Mouse (Mus musculus) small intestine, adult 2 months (tissue): ENCODE results near the gene Wasf1. TPM values are rescaled to one million over a fixed set of nuclear protein-coding genes. Genes with fewer than 3 reads are reported as not detected.

Experiments used
- H3K27ac ChIP-seq: fragments of 200-500 bp; 2 replicates; pipeline ENCODE4 v1.5.1; 2012; ENCODE audit warnings: low read depth, low read length, control low read depth, inconsistent platforms; ENCODE audit not compliant: insufficient read depth
- H3K27me3 ChIP-seq: fragments of 200-500 bp; 2 replicates; pipeline ENCODE4 v1.6.1; 2012; ENCODE audit warnings: mild to moderate bottlenecking, moderate library complexity, low read length, inconsistent platforms; ENCODE audit not compliant: control insufficient read depth, insufficient read depth
- H3K36me3 ChIP-seq: fragments of 200-500 bp; 2 replicates; pipeline ENCODE4 v1.6.1; 2012; ENCODE audit warnings: mild to moderate bottlenecking, low read length, control low read depth, inconsistent platforms; ENCODE audit not compliant: control insufficient read depth, insufficient read depth
- H3K4me1 ChIP-seq: fragments of 200-500 bp; 2 replicates; pipeline ENCODE4 v1.6.1; 2012; ENCODE audit warnings: low read length, inconsistent platforms, mixed read lengths; ENCODE audit not compliant: control insufficient read depth, insufficient read depth, insufficient read length
- H3K4me3 ChIP-seq: fragments of 200-500 bp; 2 replicates; pipeline ENCODE4 v1.5.1; 2012; ENCODE audit warnings: low read depth, mild to moderate bottlenecking, control low read depth, inconsistent platforms, low read length, moderate library complexity
- CTCF ChIP-seq: fragments of 200-500 bp; IDR thresholded peaks from 2 replicates; pipeline ENCODE4 v1.5.1; 2012; ENCODE audit warnings: low read depth, mild to moderate bottlenecking, control low read depth, inconsistent platforms, low read length, moderate library complexity, mixed read lengths; ENCODE audit not compliant: insufficient replicate concordance, insufficient read length; ENCODE audit errors: extremely low read depth
- POLR2A ChIP-seq: fragments of 200-500 bp; IDR thresholded peaks from 2 replicates; pipeline ENCODE4 v1.6.1; 2012; ENCODE audit warnings: low read depth, mild to moderate bottlenecking, control low read depth, inconsistent platforms, low read length, moderate library complexity
- WGBS: fragments of 180-500 bp; shearing (Covaris S2); methylation state at CpG from one replicate; pipeline ENCODE4 v1.1.7; 2018; 5-methylcytosine and 5-hydroxymethylcytosine counted together
- polyA plus RNA-seq: library from polyadenylated mRNA; depleted of rRNA; stranded (reverse); fragments of >200 nt; gene quantifications from 2 replicates; pipeline ENCODE4 v1.2.3, GENCODE M21; 2012

Gene Wasf1
- polyA plus RNA-seq, 1 experiment = 0.87 TPM

GRCm38 (mm10) chr10:40851138-40851537, 32.1 kb upstream of the Wasf1 start:
- H3K4me1 ChIP-seq = no peaks in the 10 kb centered on the region
- no peak overlapping the region for H3K27ac ChIP-seq
- H3K36me3 ChIP-seq = peaks cover 31% of the 10 kb centered on the region
- TF ChIP-seq POLR2A (no peak), CTCF (no peak)
- H3K27me3 ChIP-seq = no peaks in the 10 kb centered on the region
- H3K4me3 ChIP-seq = no peak overlapping the region

GRCm38 (mm10) chr10:40855616-40856015, 27.7 kb upstream of the Wasf1 start:
- Histone ChIP-seq H3K27me3 (no peaks in the 10 kb centered on the region), H3K27ac (no peak overlapping the region), H3K36me3 (peaks cover 14% of the 10 kb centered on the region), H3K4me3 (no peak overlapping the region), H3K4me1 (no peaks in the 10 kb centered on the region)
- TF ChIP-seq CTCF (no peak), POLR2A (no peak)
- WGBS = 67% methylated on average over 2 of the region's 2 CpGs

GRCm38 (mm10) chr10:40856703-40857102, 26.6 kb upstream of the Wasf1 start:
- peaks cover 14% of the 10 kb centered on the region for H3K36me3 ChIP-seq
- H3K27ac ChIP-seq = no peak overlapping the region
- 91% methylated on average over 7 of the region's 7 CpGs for WGBS
- no peaks in the 10 kb centered on the region for H3K4me1 ChIP-seq
- no peak overlapping the region for H3K4me3 ChIP-seq
- no peaks in the 10 kb centered on the region for H3K27me3 ChIP-seq
- TF ChIP-seq CTCF (no peak), POLR2A (no peak)

GRCm38 (mm10) chr10:40857599-40857998, 25.7 kb upstream of the Wasf1 start:
- WGBS = 59% methylated on average over 8 of the region's 8 CpGs
- H3K36me3 ChIP-seq = peaks cover 11% of the 10 kb centered on the region
- TF ChIP-seq POLR2A (no peak), CTCF (no peak)
- H3K27ac ChIP-seq = no peak overlapping the region
- H3K4me3 ChIP-seq = no peak overlapping the region
- H3K27me3 ChIP-seq = no peaks in the 10 kb centered on the region
- no peaks in the 10 kb centered on the region for H3K4me1 ChIP-seq

- 93% methylated on average over 2 of the region's 2 CpGs for WGBS
- H3K4me1 ChIP-seq = peaks cover 2% of the 10 kb centered on the region; the same call in 1 of the 2 replicates
- H3K27ac ChIP-seq = no peak overlapping the region
- TF ChIP-seq CTCF = no peak
- TF ChIP-seq POLR2A = no peak
- peaks cover 12% of the 10 kb centered on the region for H3K36me3 ChIP-seq
- H3K4me3 ChIP-seq = no peak overlapping the region
- H3K27me3 ChIP-seq = no peaks in the 10 kb centered on the region
These were observed 15.2 kb upstream of the Wasf1 start for GRCm38 (mm10) chr10:40868081-40868480.

- no peak overlapping the region for H3K27ac ChIP-seq
- peaks cover 9% of the 10 kb centered on the region for H3K36me3 ChIP-seq
- TF ChIP-seq CTCF (no peak), POLR2A (no peak)
- WGBS = 65% methylated on average over 2 of the region's 2 CpGs
- no peaks in the 10 kb centered on the region for H3K27me3 ChIP-seq
- peaks cover 2% of the 10 kb centered on the region; the same call in 1 of the 2 replicates for H3K4me1 ChIP-seq
- no peak overlapping the region for H3K4me3 ChIP-seq
These were observed 12.0 kb upstream of the Wasf1 start for GRCm38 (mm10) chr10:40871301-40871700.

- no peak for TF ChIP-seq CTCF
- TF ChIP-seq POLR2A = no peak
- Histone ChIP-seq H3K27ac (no peak overlapping the region), H3K27me3 (no peaks in the 10 kb centered on the region), H3K36me3 (peaks cover 6% of the 10 kb centered on the region), H3K4me3 (no peak overlapping the region), H3K4me1 (peaks cover 2% of the 10 kb centered on the region; the same call in 1 of the 2 replicates)
- 40% methylated on average over 2 of the region's 2 CpGs for WGBS
These were observed 11.2 kb upstream of the Wasf1 start for GRCm38 (mm10) chr10:40872052-40872451.
